Mouse (Mus musculus): ENCODE data around the gene Nuak2. TPM values are rescaled to one million over a fixed set of nuclear protein-coding genes. Genes with fewer than 3 reads are reported as not detected.

Nuak2 gene
- total RNA-seq, 2 experiments from 2014 or later: 0.87 to 1.1 TPM

- no peak for DNase-seq (ENCODE audit: low spot score)
These were observed 35.1 kb downstream of the Nuak2 start for GRCm38 (mm10) chr1:132351058-132351457.

- no peak for DNase-seq (ENCODE audit: low spot score)
These were observed 37.5 kb downstream of the Nuak2 start for GRCm38 (mm10) chr1:132353389-132353788.

- no peak for DNase-seq (ENCODE audit: low spot score)
These were observed 38.3 kb downstream of the Nuak2 start for GRCm38 (mm10) chr1:132354234-132354633.

GRCm38 (mm10) chr1:132355162-132355601, 39.3 kb downstream of the Nuak2 start:
- no peak for DNase-seq (ENCODE audit: low spot score)

GRCm38 (mm10) chr1:132355841-132356242, 39.9 kb downstream of the Nuak2 start:
- DNase-seq (ENCODE audit: low spot score): peak; percentile 93

- no peak for DNase-seq (ENCODE audit: low spot score)
These were observed 40.9 kb downstream of the Nuak2 start for GRCm38 (mm10) chr1:132356841-132357240.

GRCm38 (mm10) chr1:132361959-132362358, 46.0 kb downstream of the Nuak2 start:
- DNase-seq (ENCODE audit: low spot score): no peak

- no peak for DNase-seq (ENCODE audit: low spot score)
These were observed 48.5 kb downstream of the Nuak2 start for GRCm38 (mm10) chr1:132364388-132364787.

GRCm38 (mm10) chr1:132364896-132365557, 49.1 kb downstream of the Nuak2 start:
- peak; percentile 81 for DNase-seq (ENCODE audit: low spot score)

- no peak for DNase-seq (ENCODE audit: low spot score)
These were observed 49.7 kb downstream of the Nuak2 start for GRCm38 (mm10) chr1:132365645-132366044.

GRCm38 (mm10) chr1:132366235-132366634, 50.3 kb downstream of the Nuak2 start:
- no peak for DNase-seq (ENCODE audit: low spot score)

- DNase-seq (ENCODE audit: low spot score): no peak
These were observed 51.0 kb downstream of the Nuak2 start for GRCm38 (mm10) chr1:132366937-132367336.

GRCm38 (mm10) chr1:132367692-132368506, 52.0 kb downstream of the Nuak2 start:
- peak; percentile 92 for DNase-seq (ENCODE audit: low spot score)

- no peak for DNase-seq (ENCODE audit: low spot score)
These were observed 54.8 kb downstream of the Nuak2 start for GRCm38 (mm10) chr1:132370681-132371173.

GRCm38 (mm10) chr1:132371298-132372081, 55.6 kb downstream of the Nuak2 start:
- DNase-seq (ENCODE audit: low spot score): no peak

GRCm38 (mm10) chr1:132372354-132372753, 56.4 kb downstream of the Nuak2 start:
- no peak for DNase-seq (ENCODE audit: low spot score)

GRCm38 (mm10) chr1:132372896-132373534, 57.1 kb downstream of the Nuak2 start:
- no peak for DNase-seq (ENCODE audit: low spot score)

- DNase-seq (ENCODE audit: low spot score): no peak
These were observed 58.4 kb downstream of the Nuak2 start for GRCm38 (mm10) chr1:132374140-132374872.

- no peak for DNase-seq (ENCODE audit: low spot score)
These were observed 58.9 kb downstream of the Nuak2 start for GRCm38 (mm10) chr1:132374873-132375244.

- no peak for DNase-seq (ENCODE audit: low spot score)
These were observed 59.3 kb downstream of the Nuak2 start for GRCm38 (mm10) chr1:132375256-132375655.

All from gastrocnemius, adult 18-20 months (tissue).